Mouse (Mus musculus) liver, embryonic 15.5 days (tissue): ENCODE results near the gene Sik3. TPM values are rescaled to one million over a fixed set of nuclear protein-coding genes. Genes with fewer than 3 reads are reported as not detected.

Experiments
- ATAC-seq: fragments of 200-750 bp; cut with Nextera tagmentation; 2 replicates; pipeline ENCODE4 v1.8.0; 2017; ENCODE audit warnings: moderate number of reproducible peaks, mild to moderate bottlenecking, moderate library complexity; ENCODE audit not compliant: insufficient read depth
- H3K27ac ChIP-seq: fragments of 300-500 bp; sonication (generic); replicated peaks from 2 replicates; pipeline ENCODE4 v1.5.1; 2015; ENCODE audit warnings: mild to moderate bottlenecking, inconsistent platforms
- H3K27me3 ChIP-seq: fragments of 300-500 bp; sonication (generic); 2 replicates; pipeline ENCODE4 v1.6.1; 2015; ENCODE audit warnings: mild to moderate bottlenecking, inconsistent platforms
- H3K36me3 ChIP-seq: fragments of 300-500 bp; sonication (generic); replicated peaks from 2 replicates; pipeline ENCODE4 v1.6.1; 2015; ENCODE audit warnings: moderate library complexity, mild to moderate bottlenecking, inconsistent platforms
- H3K4me1 ChIP-seq: fragments of 300-500 bp; sonication (generic); replicated peaks from 2 replicates; pipeline ENCODE4 v1.6.1; 2015; ENCODE audit warnings: inconsistent platforms
- H3K4me2 ChIP-seq: fragments of 300-500 bp; sonication (generic); 2 replicates; pipeline ENCODE4 v1.6.1; 2015; ENCODE audit warnings: moderate library complexity, mild to moderate bottlenecking, inconsistent platforms
- H3K4me3 ChIP-seq: fragments of 300-500 bp; sonication (generic); replicated peaks from 2 replicates; pipeline ENCODE4 v1.5.1; 2015; ENCODE audit warnings: mild to moderate bottlenecking, inconsistent platforms
- H3K9ac ChIP-seq: fragments of 300-500 bp; sonication (generic); 2 replicates; pipeline ENCODE4 v1.6.1; 2015; ENCODE audit warnings: moderate library complexity, mild to moderate bottlenecking, inconsistent platforms
- H3K9me3 ChIP-seq: fragments of 300-500 bp; sonication (generic); replicated peaks from 2 replicates; pipeline ENCODE4 v1.6.1; 2016; ENCODE audit warnings: inconsistent platforms
- WGBS: fragments of 180-500 bp; shearing (Covaris S2); methylation state at CpG from one replicate; pipeline ENCODE4 v1.1.7; 2015; ENCODE audit warnings: mixed read lengths; ENCODE audit not compliant: insufficient replicate concordance; 5-methylcytosine and 5-hydroxymethylcytosine counted together
- polyA plus RNA-seq: library from polyadenylated mRNA; unstranded; fragments of >200 nt; fragmentation: Nextera tagmentation; extraction: Ambion mirVana; gene quantifications from 2 replicates; pipeline ENCODE4 v1.2.1, GENCODE M21; 2015

The Sik3 gene
- polyA plus RNA-seq: 3.2 and 3.4 TPM in 2 replicates

DNA sequence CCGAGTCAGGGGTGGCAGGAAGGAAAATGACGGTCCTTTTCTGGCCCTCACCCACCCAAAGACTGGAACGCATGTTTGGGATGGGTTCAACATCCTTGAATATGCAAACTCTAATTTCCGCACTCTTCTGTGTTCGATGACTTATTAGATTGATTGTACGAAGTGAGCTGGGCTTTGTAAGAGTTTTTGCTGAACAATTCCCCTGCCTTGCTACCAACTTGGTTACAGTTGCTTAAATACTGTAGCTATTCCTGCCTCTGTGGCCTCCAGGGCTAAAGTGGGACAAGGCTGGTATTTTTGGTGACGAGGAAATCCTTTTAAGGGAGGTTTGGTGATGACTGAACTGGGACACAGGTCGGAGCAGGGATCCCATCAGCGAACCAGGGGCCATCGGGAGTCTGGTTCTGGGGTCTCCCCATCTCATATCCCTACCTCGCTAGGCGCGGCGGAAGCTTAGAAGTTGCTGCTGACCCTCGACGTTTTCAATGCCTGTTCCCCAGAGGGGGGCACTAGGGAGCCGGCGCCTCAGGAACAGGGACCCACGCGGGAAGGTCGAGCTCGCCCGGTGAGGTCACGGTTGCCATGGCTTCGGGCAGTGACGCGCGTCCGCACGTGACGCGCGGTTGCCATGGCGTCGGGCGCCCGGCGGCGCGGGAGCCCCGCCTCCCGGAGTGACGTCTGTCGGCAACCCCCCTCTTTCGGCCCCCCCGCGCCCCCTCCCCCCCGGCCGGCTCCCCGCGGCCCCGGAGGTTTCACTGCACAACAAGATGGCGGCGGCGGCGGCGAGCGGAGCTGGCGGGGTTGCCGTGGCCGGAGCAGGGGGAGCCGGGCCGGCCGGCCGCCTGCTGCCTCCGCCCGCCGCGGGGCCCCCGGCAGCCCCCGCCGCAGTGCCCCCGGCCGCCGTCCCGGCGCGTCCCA lies at the start of gene Sik3, which contains the start of gene Pafah1b2:
Gene Sik3, plus strand, starts transcription at position 730 of the 918 bp plus-strand sequence.
Gene Pafah1b2, minus strand, starts transcription at position 600 of the 918 bp plus-strand sequence.
- Histone ChIP-seq H3K4me3 (peak within 1 kb of the TSS; percentile 90), H3K27ac (peak within 1 kb of the TSS; percentile 83), H3K4me1 (peaks cover 76% of the 10 kb centered on the region), H3K9ac (peak within 1 kb of the TSS; percentile 85), H3K36me3 (no peaks in the 10 kb centered on the region), H3K4me2 (peak within 1 kb of the TSS; percentile 97), H3K27me3 (no peaks in the 10 kb centered on the region), H3K9me3 (no peaks in the 10 kb centered on the region)
- 2% methylated on average over 67 of the region's 78 CpGs for WGBS
- peak; percentile 70 for ATAC-seq

DNA sequence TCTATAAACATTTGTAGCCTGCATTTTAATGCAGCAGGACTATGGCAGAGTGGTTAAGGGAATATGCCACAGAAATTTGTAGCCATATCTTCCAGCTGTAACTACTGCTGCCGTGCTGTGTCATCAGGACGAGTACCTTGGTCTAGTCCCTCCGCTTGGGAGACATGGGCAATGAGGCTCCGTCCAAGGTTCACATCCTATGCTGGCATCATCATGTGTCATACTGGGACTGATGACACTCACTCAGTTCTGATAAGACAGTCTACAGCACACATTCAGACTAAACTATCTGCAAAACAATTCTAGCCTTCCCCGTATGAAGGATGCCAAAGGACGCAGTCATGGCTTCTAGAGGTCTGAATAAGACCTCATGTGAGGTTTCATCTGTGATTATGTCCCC lies 49.0 kb upstream of the Sik3 start:
- Histone ChIP-seq H3K4me1 (peaks cover 5% of the 10 kb centered on the region), H3K27ac (no peak overlapping the region), H3K4me2 (no peak overlapping the region), H3K9ac (no peak overlapping the region), H3K9me3 (no peaks in the 10 kb centered on the region), H3K27me3 (no peaks in the 10 kb centered on the region), H3K4me3 (no peak overlapping the region), H3K36me3 (peaks cover 75% of the 10 kb centered on the region)
- ATAC-seq: no peak
- 87% methylated on average over 6 of the region's 6 CpGs for WGBS

DNA sequence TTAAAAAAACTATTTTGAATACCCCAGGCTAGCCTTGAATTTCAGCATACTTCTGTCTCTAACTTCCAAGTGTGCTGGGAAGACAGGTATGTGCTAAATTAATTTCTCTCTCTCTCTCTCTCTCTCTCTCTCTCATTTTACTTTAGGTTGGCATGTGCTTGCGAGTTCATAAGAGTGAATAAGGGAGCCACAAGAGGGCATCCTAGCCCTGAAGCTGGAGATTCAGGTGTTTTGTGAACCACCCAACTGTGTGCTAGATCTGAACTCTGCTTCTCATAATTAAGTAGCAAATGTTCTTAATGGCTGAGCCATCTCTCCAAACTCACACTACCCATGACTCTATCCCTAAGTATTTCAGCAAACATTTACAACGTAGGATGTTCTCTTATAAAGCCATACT lies 35.7 kb upstream of the Sik3 start:
- Histone ChIP-seq H3K4me3 (no peak overlapping the region), H3K4me2 (no peak overlapping the region), H3K36me3 (peaks cover 68% of the 10 kb centered on the region), H3K9ac (no peak overlapping the region), H3K4me1 (peaks cover 39% of the 10 kb centered on the region), H3K27ac (no peak overlapping the region), H3K27me3 (no peaks in the 10 kb centered on the region), H3K9me3 (no peaks in the 10 kb centered on the region)
- no peak for ATAC-seq
- WGBS: 78% methylated on average over 2 of the region's 2 CpGs

DNA sequence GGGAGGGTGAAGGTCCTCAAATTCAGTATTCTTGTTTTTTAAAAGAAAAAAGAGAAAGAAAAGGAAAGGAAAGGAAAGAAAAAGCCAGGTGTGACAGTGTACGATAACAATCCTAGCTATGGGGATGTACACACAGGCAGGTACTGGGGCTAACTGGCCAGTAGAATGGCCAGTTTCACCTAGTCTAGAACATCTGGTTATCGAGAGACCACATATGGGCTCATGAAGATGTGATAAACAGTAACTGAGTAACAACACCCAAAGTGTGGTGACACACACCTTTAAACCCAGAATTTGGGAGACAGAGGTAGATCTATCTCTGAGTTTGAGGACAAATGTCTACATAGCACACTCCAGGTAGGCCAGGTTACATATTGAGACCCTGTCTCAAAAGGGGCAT lies 32.8 kb upstream of the Sik3 start:
- no peak overlapping the region for H3K4me3 ChIP-seq
- H3K9ac ChIP-seq: no peak overlapping the region; the same call in 1 of the 2 replicates
- H3K4me1 ChIP-seq: peaks cover 58% of the 10 kb centered on the region
- 65% methylated on average over 2 of the region's 2 CpGs for WGBS
- H3K36me3 ChIP-seq: peaks cover 46% of the 10 kb centered on the region
- no peaks in the 10 kb centered on the region for H3K27me3 ChIP-seq
- H3K4me2 ChIP-seq: peak overlapping the region; percentile 42
- no peaks in the 10 kb centered on the region for H3K9me3 ChIP-seq
- peak overlapping the region; percentile 34 for H3K27ac ChIP-seq
- ATAC-seq: peak; percentile 56

DNA sequence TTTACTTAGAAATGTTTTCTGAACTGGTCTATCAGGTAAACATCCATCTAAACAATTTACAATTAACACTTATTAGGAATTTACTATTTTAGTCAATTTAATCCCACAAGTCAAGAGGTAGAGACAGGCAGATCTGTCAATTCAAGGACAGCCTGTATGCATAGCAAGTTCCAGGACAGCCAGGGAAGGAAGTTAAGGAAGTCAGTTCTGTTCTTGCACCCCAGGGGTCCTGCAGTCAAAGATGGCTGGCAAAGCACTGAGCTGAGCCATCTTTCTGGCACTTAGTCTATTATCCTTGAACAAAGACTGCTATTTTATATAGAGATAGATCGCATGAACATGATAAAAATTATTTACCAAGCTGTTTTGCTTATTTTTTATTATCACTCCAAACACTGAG lies 32.0 kb upstream of the Sik3 start:
- H3K36me3 ChIP-seq: peaks cover 39% of the 10 kb centered on the region
- whole genome bisulfite sequencing: 89% methylated on average over 1 of the region's 1 CpGs
- H3K4me3 ChIP-seq: no peak overlapping the region

DNA sequence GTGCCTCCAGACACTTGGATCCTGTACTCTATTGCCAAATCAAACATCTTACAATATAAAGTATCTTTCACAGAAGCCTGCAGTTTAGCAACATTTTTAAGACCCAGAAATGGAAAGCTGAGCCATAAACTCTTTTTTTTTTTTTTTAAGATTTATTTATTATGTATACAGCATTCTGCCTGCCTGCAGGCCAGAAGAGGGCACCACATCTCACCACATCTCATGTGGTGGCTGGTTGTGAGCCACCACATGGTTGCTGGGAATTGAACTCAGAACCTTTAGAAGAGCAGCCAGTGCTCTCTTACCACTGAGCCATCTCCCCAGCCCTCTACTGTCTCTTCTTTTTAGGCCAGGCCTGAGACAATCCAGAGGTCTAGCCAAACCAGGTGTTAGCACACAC lies 31.3 kb upstream of the Sik3 start:
- Histone ChIP-seq H3K9ac (no peak overlapping the region), H3K4me2 (peak overlapping the region; percentile 2; the same call in 1 of the 2 replicates)

More for the DNA sequence above, 32.0 kb upstream of the Sik3 start:
- Histone ChIP-seq H3K27me3 (no peaks in the 10 kb centered on the region), H3K27ac (no peak overlapping the region), H3K4me2 (peak overlapping the region; percentile 25; the same call in 1 of the 2 replicates), H3K9me3 (no peaks in the 10 kb centered on the region), H3K9ac (no peak overlapping the region), H3K4me1 (peaks cover 63% of the 10 kb centered on the region)
- no peak for ATAC-seq

DNA sequence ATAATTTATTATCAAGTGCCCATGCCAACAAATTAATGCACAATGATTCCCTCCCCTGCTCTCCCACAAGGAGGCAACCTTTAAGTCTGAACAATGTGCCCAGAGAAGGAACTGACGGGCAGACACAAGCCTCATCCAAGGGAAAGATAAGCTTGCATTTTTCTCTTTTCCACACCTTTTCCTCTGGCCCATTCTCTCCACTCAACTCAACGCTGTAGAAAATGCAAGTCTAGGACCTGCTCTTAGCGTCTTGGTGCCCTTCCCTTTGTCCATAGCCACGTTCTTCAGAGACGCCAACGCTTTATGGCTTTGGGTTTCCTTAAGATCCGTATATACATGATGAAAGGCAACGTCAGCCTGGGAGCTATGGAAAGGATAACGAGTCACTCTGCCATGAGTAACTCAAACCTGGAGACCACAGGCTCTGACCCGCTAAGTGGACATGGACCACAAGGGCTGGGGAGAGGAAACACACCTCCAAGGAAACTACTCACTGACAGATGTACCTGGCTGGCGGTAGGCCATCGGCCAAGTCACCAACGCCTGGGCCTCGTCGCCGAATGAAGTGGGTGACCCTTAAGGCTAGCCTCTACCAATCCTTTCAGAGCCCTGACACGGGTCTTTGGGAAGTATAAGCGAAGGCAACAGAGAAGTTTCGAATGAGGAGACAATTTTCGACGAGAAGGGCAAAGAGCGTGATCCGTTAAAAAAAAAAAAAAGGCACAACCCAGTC lies 28.8 kb upstream of the Sik3 start:
- H3K4me1 ChIP-seq: peaks cover 53% of the 10 kb centered on the region
- peak overlapping the region; percentile 92 for H3K9ac ChIP-seq
- H3K27me3 ChIP-seq: no peaks in the 10 kb centered on the region
- ATAC-seq: no peak
- under 1% methylated on average over 23 of the region's 23 CpGs for WGBS
- H3K9me3 ChIP-seq: no peaks in the 10 kb centered on the region
- peak overlapping the region; percentile 92 for H3K27ac ChIP-seq
- peaks cover 9% of the 10 kb centered on the region; the same call in 1 of the 2 replicates for H3K36me3 ChIP-seq
- H3K4me2 ChIP-seq: peak overlapping the region; percentile 81
- H3K4me3 ChIP-seq: peak overlapping the region; percentile 93

More for the DNA sequence above, 31.3 kb upstream of the Sik3 start:
- H3K4me1 ChIP-seq: peaks cover 69% of the 10 kb centered on the region
- no peaks in the 10 kb centered on the region for H3K27me3 ChIP-seq
- H3K36me3 ChIP-seq: peaks cover 32% of the 10 kb centered on the region
- no peaks in the 10 kb centered on the region for H3K9me3 ChIP-seq
- no peak overlapping the region for H3K4me3 ChIP-seq
- H3K27ac ChIP-seq: peak overlapping the region; percentile 14; the same call in 1 of the 2 replicates
- no peak for ATAC-seq

DNA sequence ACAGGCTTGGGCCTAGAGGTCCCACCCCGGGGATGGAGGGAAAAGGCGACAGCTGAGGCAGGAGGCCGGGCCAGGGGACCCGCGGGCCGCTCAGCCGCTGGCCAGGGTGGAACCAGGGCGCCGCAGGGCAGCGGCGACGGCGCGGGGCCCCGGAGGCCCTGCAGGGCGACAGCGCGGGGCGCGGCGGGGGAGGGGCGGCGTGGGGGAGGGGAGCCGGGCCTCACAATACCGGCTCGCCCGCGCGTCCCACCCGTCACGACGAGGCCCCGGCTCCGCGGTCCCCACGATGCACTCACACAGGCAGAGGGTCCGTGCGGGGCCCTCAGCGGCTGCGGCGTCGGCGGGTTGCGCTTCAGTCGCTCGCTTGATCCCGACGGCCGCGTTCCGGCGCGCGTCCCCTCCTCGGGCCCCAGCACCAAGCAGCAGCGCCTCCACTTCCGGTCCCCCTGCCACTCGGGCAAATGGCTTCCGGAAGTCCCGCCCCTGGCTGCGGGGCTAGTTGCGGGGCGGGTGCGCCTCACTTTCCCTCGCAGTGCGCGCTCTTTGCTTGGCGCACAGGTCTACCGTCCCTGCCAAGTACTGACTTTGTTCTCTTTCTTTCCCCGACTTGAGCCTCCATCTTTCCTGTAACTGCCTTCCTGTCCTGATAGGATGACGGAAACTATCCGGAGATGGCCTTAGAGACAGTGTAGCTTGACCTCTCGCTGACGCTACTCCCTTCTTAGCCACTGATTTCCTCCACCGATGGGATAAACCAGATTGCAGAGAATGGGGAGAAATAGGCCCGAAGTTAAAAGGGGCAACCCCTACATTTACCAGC lies 28.0 kb upstream of the Sik3 start:
- H3K4me3 ChIP-seq: peak overlapping the region; percentile 93
- peak; percentile 91 for ATAC-seq
- 0 out of 2 replicates have a peak, but pooled peaks cover 9% of the 10 kb centered on the region for H3K36me3 ChIP-seq
- H3K4me2 ChIP-seq: peak overlapping the region; percentile 81
- H3K27ac ChIP-seq: peak overlapping the region; percentile 92
- H3K27me3 ChIP-seq: no peaks in the 10 kb centered on the region
- peaks cover 48% of the 10 kb centered on the region for H3K4me1 ChIP-seq
- no peaks in the 10 kb centered on the region for H3K9me3 ChIP-seq
- under 1% methylated on average over 74 of the region's 76 CpGs for WGBS
- H3K9ac ChIP-seq: peak overlapping the region; percentile 92

DNA sequence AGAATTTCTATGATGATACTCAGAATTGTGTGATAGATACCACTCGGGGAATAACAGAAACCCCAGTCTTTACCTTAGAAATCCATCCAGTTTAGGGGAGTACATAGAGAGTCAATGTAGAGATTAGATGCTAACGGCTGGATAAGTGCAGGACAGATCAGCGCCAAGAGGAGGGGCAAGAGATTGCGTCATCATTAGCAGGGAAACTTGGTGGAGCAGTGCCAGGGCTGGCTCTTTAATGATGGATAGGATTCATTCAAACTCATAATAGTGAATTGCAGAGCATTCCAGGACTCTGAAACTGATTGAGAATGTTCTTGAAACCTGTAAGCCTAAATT lies 27.4 kb upstream of the Sik3 start:
- H3K27ac ChIP-seq: peak overlapping the region; percentile 92
- under 1% methylated on average over 4 of the region's 4 CpGs for WGBS
- ATAC-seq: peak; percentile 39; the same call in 1 of the 2 replicates
- peaks cover 42% of the 10 kb centered on the region for H3K4me1 ChIP-seq
- peak overlapping the region; percentile 93 for H3K4me3 ChIP-seq
- H3K27me3 ChIP-seq: no peaks in the 10 kb centered on the region
- H3K36me3 ChIP-seq: 0 out of 2 replicates have a peak, but pooled peaks cover 9% of the 10 kb centered on the region
- H3K9me3 ChIP-seq: no peaks in the 10 kb centered on the region
- H3K4me2 ChIP-seq: peak overlapping the region; percentile 81
- peak overlapping the region; percentile 92 for H3K9ac ChIP-seq

DNA sequence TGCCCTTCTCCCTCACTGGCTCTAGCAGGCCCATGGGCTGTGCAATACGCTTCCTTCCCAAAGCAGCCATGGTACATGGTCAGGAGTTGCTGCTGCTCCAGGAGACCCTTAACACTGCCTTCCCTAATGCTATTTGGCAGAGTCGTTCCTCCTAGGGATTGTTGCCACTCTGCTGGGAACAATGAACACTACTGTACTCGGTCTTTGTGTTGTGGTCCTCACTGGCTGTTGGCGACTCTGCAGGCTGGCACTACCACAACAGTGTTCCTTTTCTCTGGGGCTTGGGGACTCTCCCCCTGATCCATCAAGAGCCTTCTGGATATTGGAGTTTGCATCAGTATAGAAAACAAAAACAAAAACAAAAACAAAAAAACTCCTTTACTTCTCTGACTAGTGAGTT lies 13.6 kb upstream of the Sik3 start:
- H3K27me3 ChIP-seq: peaks cover 6% of the 10 kb centered on the region; the same call in 1 of the 2 replicates
- no peak overlapping the region for H3K9ac ChIP-seq
- H3K36me3 ChIP-seq: no peaks in the 10 kb centered on the region
- H3K4me2 ChIP-seq: no peak overlapping the region
- no peaks in the 10 kb centered on the region for H3K9me3 ChIP-seq
- 0 out of 2 replicates have a peak, but pooled peaks cover 2% of the 10 kb centered on the region for H3K4me1 ChIP-seq
- 69% methylated on average over 4 of the region's 4 CpGs for WGBS
- ATAC-seq: no peak
- no peak overlapping the region for H3K4me3 ChIP-seq
- no peak overlapping the region for H3K27ac ChIP-seq
